Mouse (Mus musculus) spleen, adult 2 months (tissue): ENCODE data around the gene Xkrx. TPM values are rescaled to one million over a fixed set of nuclear protein-coding genes. Genes with fewer than 3 reads are reported as not detected.

Experiments
- DNase-seq, 2 experiments: peaks; one replicate each; pipeline versions ENCODE4 v3.0.0 to v3.0.0-alpha.2; 2012 to 2021; ENCODE audit warnings: low spot score in 2 of 2, low read depth in 1 of 2
- H3K27ac ChIP-seq: fragments of 200-500 bp; 2 replicates; pipeline ENCODE4 v1.5.1; 2012; ENCODE audit warnings: low read length, inconsistent platforms; ENCODE audit not compliant: insufficient read depth
- H3K27me3 ChIP-seq: fragments of 200-500 bp; 2 replicates; pipeline ENCODE4 v1.6.1; 2012; ENCODE audit warnings: mild to moderate bottlenecking, moderate library complexity, low read length, inconsistent platforms; ENCODE audit not compliant: control insufficient read depth, insufficient read depth
- H3K36me3 ChIP-seq: fragments of 200-500 bp; 2 replicates; pipeline ENCODE4 v1.6.1; 2012; ENCODE audit warnings: mild to moderate bottlenecking, low read length, inconsistent platforms; ENCODE audit not compliant: control insufficient read depth, insufficient read depth
- H3K4me1 ChIP-seq: fragments of 200-500 bp; 2 replicates; pipeline ENCODE4 v1.6.1; 2011; ENCODE audit warnings: inconsistent platforms; ENCODE audit not compliant: control insufficient read depth, insufficient read depth, insufficient read length
- H3K4me3 ChIP-seq: fragments of 200-500 bp; 2 replicates; pipeline ENCODE4 v1.5.1; 2011; ENCODE audit warnings: mild to moderate bottlenecking, inconsistent platforms; ENCODE audit not compliant: insufficient read depth, insufficient read length; ENCODE audit errors: extremely low read depth
- CTCF ChIP-seq: fragments of 200-500 bp; IDR thresholded peaks from 2 replicates; pipeline ENCODE4 v1.5.1; 2011; ENCODE audit warnings: mild to moderate bottlenecking, inconsistent platforms; ENCODE audit not compliant: insufficient read depth, insufficient read length, insufficient replicate concordance; ENCODE audit errors: extremely low read depth
- POLR2A ChIP-seq: fragments of 200-500 bp; IDR thresholded peaks from 2 replicates; pipeline ENCODE4 v1.6.1; 2011; ENCODE audit warnings: low read depth, low read length, inconsistent platforms
- WGBS: fragments of 180-500 bp; shearing (Covaris S2); methylation state at CpG from one replicate; pipeline ENCODE4 v1.1.7; 2018; 5-methylcytosine and 5-hydroxymethylcytosine counted together
- polyA plus RNA-seq: library from polyadenylated mRNA; depleted of rRNA; stranded (reverse); fragments of >200 nt; gene quantifications from 2 replicates; pipeline ENCODE4 v1.2.3, GENCODE M21; 2012; rRNA removed

Xkrx gene
- polyA plus RNA-seq, 1 experiment = 8.9 TPM

DNA sequence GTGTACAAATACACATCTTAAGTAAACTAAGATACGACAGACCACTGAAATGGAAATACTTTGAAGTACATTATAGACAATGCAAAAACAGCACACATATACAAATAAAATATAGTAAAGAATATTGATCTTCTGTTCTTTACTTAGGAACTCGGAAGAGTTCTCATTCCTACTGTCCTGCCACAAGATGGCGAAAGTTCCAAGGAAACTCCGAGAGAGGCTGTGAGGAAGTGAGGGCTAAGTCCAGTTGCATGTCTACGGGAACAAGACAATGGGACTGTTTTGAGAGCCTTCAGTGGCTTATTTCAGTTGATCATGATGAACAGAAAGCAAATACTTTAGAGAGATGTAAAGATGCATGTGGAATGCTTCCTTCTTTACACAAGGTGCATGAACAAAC lies 29.6 kb downstream of the Xkrx start:
- WGBS = 57% methylated on average over 5 of the region's 5 CpGs
- Histone ChIP-seq H3K4me1 (peaks cover 2% of the 10 kb centered on the region; the same call in 1 of the 2 replicates), H3K36me3 (no peaks in the 10 kb centered on the region), H3K27me3 (no peaks in the 10 kb centered on the region), H3K4me3 (no peak overlapping the region), H3K27ac (no peak overlapping the region)
- no peak for DNase-seq
- no peak for TF ChIP-seq CTCF
- no peak for TF ChIP-seq POLR2A

DNA sequence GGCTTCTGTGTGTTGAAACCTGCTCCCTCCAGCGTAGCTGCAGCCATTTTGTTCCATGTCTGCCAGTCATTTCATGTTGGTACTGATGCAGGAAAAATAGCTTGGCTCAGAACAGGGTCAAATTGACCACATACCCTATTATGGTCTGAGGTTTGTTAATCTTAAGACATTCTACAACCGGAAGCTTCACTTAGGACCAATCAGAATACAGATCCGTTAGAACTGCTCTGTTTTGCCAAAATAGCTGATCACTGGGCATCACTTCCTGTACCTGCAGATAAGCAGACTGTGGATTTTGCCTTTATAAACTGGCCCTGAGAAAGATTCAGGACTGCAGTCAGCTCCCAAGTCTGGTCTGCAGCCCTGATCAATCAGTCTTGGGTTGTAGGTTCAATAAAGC lies 33.3 kb downstream of the Xkrx start:
- H3K36me3 ChIP-seq = no peaks in the 10 kb centered on the region
- H3K27me3 ChIP-seq = no peaks in the 10 kb centered on the region
- peaks cover 2% of the 10 kb centered on the region; the same call in 1 of the 2 replicates for H3K4me1 ChIP-seq
- TF ChIP-seq POLR2A (no peak), CTCF (no peak)
- DNase-seq = no peak
- no peak overlapping the region for H3K27ac ChIP-seq
- 81% methylated on average over 3 of the region's 3 CpGs for WGBS
- no peak overlapping the region for H3K4me3 ChIP-seq

DNA sequence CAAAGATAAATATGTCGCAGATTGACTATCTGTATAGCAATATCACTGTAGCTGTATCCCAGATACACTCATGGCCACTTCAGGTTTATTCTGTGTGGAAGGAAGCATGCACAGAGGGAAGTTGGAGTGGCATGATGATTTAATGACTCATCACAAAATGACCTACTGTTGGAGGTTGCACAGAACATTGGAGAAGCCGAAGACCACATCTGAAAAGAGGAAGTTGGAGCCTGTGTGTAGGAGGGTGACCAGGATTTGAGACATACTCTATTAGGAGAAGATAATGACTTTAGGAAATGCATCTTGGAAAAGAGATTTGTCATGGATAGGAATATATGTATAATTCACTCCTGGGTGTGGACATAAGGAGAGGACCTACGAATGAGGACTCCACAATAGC lies 45.5 kb downstream of the Xkrx start:
- no peak overlapping the region for H3K27ac ChIP-seq
- H3K27me3 ChIP-seq = no peaks in the 10 kb centered on the region
- WGBS = 34% methylated on average over 3 of the region's 3 CpGs
- no peak for TF ChIP-seq POLR2A
- TF ChIP-seq CTCF = no peak
- H3K4me3 ChIP-seq = no peak overlapping the region
- no peak for DNase-seq
- no peaks in the 10 kb centered on the region for H3K4me1 ChIP-seq
- no peaks in the 10 kb centered on the region for H3K36me3 ChIP-seq

DNA sequence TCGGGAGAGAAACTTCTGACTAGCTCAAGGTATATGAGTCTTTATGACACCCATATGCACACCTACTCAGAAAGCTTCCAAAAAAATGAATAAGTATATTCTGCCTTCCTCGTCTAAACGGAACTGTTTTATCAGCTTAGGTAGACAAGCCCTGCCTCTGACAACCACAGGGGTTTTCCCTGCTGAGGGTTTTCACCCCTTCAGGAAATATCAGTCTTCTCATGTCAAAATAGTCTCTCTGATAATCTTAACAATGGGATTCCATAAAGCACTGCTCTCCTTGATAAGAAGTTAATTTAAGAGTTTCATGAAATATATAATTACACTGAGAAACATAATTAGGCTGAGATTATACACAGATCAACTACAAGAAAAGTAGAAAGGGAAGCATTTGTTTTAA lies 50.1 kb downstream of the Xkrx start:
- no peak overlapping the region for H3K4me3 ChIP-seq
- WGBS = 48% methylated on average over 3 of the region's 3 CpGs
- H3K27me3 ChIP-seq = no peaks in the 10 kb centered on the region
- no peaks in the 10 kb centered on the region for H3K36me3 ChIP-seq
- peak in 1 of 2 experiments; percentile 3 for DNase-seq
- H3K4me1 ChIP-seq = no peaks in the 10 kb centered on the region
- no peak overlapping the region for H3K27ac ChIP-seq
- no peak for TF ChIP-seq CTCF
- no peak for TF ChIP-seq POLR2A

DNA sequence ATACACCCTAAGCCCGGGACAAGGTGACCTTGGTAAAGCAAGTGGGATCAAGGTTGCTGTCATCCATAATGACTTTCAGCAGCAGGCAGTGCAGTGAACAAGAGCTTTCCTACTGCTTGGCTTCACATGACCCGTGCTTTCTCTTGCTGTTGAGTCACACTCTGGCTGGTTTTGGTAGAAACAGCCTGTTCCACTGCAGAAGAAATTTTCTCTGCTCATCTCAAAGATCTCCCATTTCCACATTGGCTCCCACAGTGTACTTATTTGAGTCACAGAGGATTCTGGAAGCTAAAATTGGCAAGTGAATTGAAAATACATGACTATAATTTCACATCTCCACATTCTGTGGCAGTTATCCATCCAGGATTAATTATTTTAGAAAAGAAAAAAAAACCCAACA lies 59.2 kb downstream of the Xkrx start:
- TF ChIP-seq CTCF (no peak), POLR2A (no peak)
- Histone ChIP-seq H3K27ac (no peak overlapping the region), H3K4me3 (no peak overlapping the region), H3K27me3 (no peaks in the 10 kb centered on the region), H3K4me1 (no peaks in the 10 kb centered on the region), H3K36me3 (no peaks in the 10 kb centered on the region)
- no peak for DNase-seq
- 81% methylated on average over 2 of the region's 2 CpGs for WGBS

Other genes with a start within 250 kb of the Xkrx start
- gene Sytl4, start 180.3 kb downstream of the Xkrx start, polyA plus RNA-seq = 0.35 and 0.44 TPM in 2 replicates
- gene Cstf2, start 102.9 kb downstream of the Xkrx start, polyA plus RNA-seq = 11.8 and 17.2 TPM in 2 replicates
- not detected in 2 replicates for gene Arl13a, start 25.4 kb upstream of the Xkrx start, polyA plus RNA-seq
- 0.05 and 0.07 TPM in 2 replicates for gene Nox1, start 59.9 kb upstream of the Xkrx start, polyA plus RNA-seq
- 4.5 and 5.9 TPM in 2 replicates for gene Trmt2b, start 114.9 kb upstream of the Xkrx start, polyA plus RNA-seq
- gene Tmem35a, start 133.1 kb upstream of the Xkrx start, polyA plus RNA-seq = 3.4 and 5.7 TPM in 2 replicates
- 0.53 and 0.76 TPM in 2 replicates for gene Cenpi, start 146.0 kb upstream of the Xkrx start, polyA plus RNA-seq
- gene Drp2, start 242.5 kb upstream of the Xkrx start, polyA plus RNA-seq = 0.06 and 0.09 TPM in 2 replicates